Mouse (Mus musculus): ENCODE data around the gene Abcc1.
A peak's percentile ranks its signal among the peaks of the same experiment; 100 is the strongest.

Gene Abcc1

GRCm38 (mm10) chr16:14361362-14362098, at the start of gene Abcc1:
Gene Abcc1 (plus strand): TSS chr16:14361558.
- DNase-seq = peak; percentile 76 to 88

- DNase-seq = no peak
These were observed 48.4 kb upstream of the Abcc1 start for GRCm38 (mm10) chr16:14312914-14313313.

- peak; percentile 99 for DNase-seq
These were observed 44.2 kb upstream of the Abcc1 start, which contains the start of gene Fopnl for GRCm38 (mm10) chr16:14316884-14317876. Gene Fopnl (minus strand): TSS chr16:14317405.

- no peak for DNase-seq
These were observed 41.7 kb upstream of the Abcc1 start for GRCm38 (mm10) chr16:14319681-14320080.

GRCm38 (mm10) chr16:14320494-14320893, 40.9 kb upstream of the Abcc1 start:
- DNase-seq = no peak

GRCm38 (mm10) chr16:14328156-14328555, 33.2 kb upstream of the Abcc1 start:
- no peak for DNase-seq

- no peak for DNase-seq
These were observed 16.4 kb upstream of the Abcc1 start for GRCm38 (mm10) chr16:14344967-14345366.

GRCm38 (mm10) chr16:14351571-14351970, 9.8 kb upstream of the Abcc1 start:
- no peak for DNase-seq

GRCm38 (mm10) chr16:14352234-14352633, 9.1 kb upstream of the Abcc1 start:
- DNase-seq = no peak

- no peak for DNase-seq
These were observed 8.7 kb upstream of the Abcc1 start for GRCm38 (mm10) chr16:14352663-14353062.

- no peak for DNase-seq
These were observed 3.5 kb upstream of the Abcc1 start for GRCm38 (mm10) chr16:14357859-14358258.

GRCm38 (mm10) chr16:14358531-14358930, 2.8 kb upstream of the Abcc1 start:
- DNase-seq = no peak

- DNase-seq = peak in 1 of 2 experiments; percentile 45
These were observed 427 bp upstream of the Abcc1 start for GRCm38 (mm10) chr16:14360931-14361330.

GRCm38 (mm10) chr16:14362099-14362820, 902 bp downstream of the Abcc1 start:
- peak; percentile 20 to 41 for DNase-seq

- DNase-seq = no peak
These were observed 2.1 kb downstream of the Abcc1 start for GRCm38 (mm10) chr16:14363496-14363895.

GRCm38 (mm10) chr16:14364066-14364465, 2.7 kb downstream of the Abcc1 start:
- DNase-seq = no peak

GRCm38 (mm10) chr16:14365457-14365856, 4.1 kb downstream of the Abcc1 start:
- no peak for DNase-seq

- no peak for DNase-seq
These were observed 4.7 kb downstream of the Abcc1 start for GRCm38 (mm10) chr16:14366017-14366416.

GRCm38 (mm10) chr16:14371367-14371766, 10.0 kb downstream of the Abcc1 start:
- DNase-seq = peak; percentile 27 to 35

GRCm38 (mm10) chr16:14372382-14372781, 11.0 kb downstream of the Abcc1 start:
- DNase-seq = no peak

- no peak for DNase-seq
These were observed 11.5 kb downstream of the Abcc1 start for GRCm38 (mm10) chr16:14372817-14373301.

GRCm38 (mm10) chr16:14375942-14376341, 14.6 kb downstream of the Abcc1 start:
- no peak for DNase-seq

- no peak for DNase-seq
These were observed 15.0 kb downstream of the Abcc1 start for GRCm38 (mm10) chr16:14376352-14376751.

Data from cerebellum, adult 18-20 months (tissue).